Mouse (Mus musculus) embryo, embryonic 10 days (tissue): ENCODE data around the gene Fam222a.

Experiments used
- DNase-seq: peaks from one replicate; pipeline ENCODE4 v3.0.0-alpha.2; 2015; ENCODE audit warnings: low spot score

Gene Fam222a

GRCm38 (mm10) chr5:114560533-114560936 lies 7.3 kb upstream of the Fam222a start:
- peak; percentile 6 for DNase-seq

DNA sequence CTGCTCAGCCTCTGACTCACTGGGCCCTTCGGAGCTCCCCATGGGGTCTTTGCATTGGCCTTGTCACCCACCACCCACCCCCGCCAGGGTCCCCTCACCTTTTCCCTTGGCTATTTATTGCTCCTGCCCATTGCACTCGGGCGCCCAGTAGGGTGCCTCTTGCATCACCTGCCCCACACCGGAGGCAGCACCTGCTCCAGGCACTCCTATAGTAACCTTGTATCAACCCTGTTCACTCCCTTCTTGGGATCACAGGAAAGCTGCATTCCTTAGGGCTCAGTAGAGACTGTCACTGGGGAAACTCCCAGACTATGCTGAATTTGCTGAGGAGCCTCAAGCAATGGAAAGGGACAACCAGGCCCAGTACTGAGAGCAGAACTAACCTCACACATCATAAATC lies 6.9 kb upstream of the Fam222a start:
- DNase-seq, result peak; percentile 7

- no peak for DNase-seq
These were observed 3.8 kb upstream of the Fam222a start for GRCm38 (mm10) chr5:114563994-114564393.

GRCm38 (mm10) chr5:114565305-114565704 lies 2.5 kb upstream of the Fam222a start:
- DNase-seq, result peak; percentile 11

GRCm38 (mm10) chr5:114565751-114566150 lies 2.1 kb upstream of the Fam222a start:
- no peak for DNase-seq

GRCm38 (mm10) chr5:114566461-114566860 lies 1.4 kb upstream of the Fam222a start:
- DNase-seq, result no peak

DNA sequence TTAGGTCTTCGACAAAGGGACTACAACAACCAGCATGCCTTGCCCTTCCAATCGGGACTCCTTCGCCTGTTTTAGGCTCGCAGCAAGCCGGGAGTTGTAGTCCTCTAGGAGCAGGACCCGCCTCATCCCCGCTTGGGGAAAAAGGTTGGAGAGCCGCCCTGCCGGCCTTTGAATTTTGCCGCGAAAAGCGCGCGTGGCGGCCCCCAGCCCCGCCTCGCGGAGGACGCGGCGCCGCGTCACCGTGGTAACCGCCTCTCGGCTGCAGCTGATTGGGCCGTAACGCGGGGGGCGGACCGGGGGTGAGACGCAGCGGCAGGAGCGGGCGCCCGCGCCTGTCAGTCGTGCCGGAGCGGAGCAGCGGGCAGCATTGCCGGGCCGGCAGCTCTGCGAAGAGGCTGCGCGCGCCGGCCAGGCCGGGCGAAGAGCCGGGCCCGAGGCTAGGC lies 720 bp upstream of the Fam222a start:
- DNase-seq, result peak; percentile 95

- peak; percentile 16 for DNase-seq
These were observed 1.0 kb downstream of the Fam222a start for GRCm38 (mm10) chr5:114568818-114569217.

GRCm38 (mm10) chr5:114569918-114570670 lies 2.3 kb downstream of the Fam222a start:
- peak; percentile 4 for DNase-seq

DNA sequence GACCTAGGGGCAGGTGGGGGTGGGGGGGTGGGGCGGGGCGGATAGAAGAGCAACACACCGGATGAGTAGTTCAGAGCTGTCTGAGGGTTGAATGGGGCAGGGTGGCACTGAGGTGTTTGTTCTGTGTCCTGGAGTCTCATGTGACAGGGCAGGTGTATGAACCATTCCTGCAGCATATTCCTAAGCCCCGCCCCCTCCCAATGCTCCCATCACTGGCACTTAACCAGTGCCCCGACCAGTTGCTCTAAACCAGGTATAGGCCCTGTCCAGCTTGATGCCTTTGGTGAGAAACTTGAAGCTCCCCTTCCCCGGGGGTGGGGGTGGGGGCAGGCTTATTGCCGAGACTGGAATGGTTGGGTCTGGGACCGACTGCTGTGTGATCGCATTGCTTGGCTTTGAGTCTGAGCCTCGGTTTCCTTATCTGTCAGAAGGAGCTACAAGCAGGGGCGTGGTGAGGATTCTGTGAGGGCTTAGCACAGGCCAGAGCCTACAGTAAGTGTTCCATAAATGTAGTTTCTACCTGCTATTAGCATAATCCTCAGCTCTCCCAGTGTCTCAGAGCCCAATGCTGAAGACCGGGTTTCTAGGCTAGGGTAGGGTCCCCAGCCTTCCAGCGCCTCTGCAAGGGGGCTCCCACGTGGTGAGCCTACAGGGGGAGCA lies 3.1 kb downstream of the Fam222a start:
- no peak for DNase-seq

DNA sequence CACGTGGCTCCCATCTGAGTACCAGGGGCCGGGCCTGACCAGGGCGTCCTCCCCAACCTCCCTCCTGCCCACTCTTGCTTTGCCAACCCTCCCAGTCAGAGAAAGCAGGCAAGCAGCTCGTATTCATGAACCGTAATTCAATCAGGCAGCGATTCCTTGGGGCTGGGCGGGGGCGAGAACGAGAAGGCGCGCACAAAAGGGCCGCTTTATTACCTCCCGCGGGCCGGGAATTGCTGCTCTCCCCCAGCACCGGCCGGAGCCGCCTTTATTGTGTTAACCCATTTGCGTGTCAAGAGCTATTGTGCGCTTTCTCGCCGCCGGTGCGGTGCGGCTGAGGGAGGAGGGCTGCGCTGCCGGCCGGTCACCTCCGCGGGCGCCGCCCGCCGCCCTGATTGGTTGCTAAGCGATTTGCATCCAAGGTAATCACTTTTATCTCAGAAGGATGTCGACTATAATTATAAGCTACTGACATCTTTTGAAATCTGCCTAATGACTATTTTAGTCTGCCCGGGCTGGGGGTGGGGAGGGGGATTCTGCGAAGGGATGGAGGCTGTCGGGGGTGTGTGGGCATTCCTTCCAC lies 3.7 kb downstream of the Fam222a start:
- peak; percentile 80 for DNase-seq

GRCm38 (mm10) chr5:114572997-114573396 lies 5.2 kb downstream of the Fam222a start:
- DNase-seq, result peak; percentile 69

- no peak for DNase-seq
These were observed 6.3 kb downstream of the Fam222a start for GRCm38 (mm10) chr5:114573920-114574628.

DNA sequence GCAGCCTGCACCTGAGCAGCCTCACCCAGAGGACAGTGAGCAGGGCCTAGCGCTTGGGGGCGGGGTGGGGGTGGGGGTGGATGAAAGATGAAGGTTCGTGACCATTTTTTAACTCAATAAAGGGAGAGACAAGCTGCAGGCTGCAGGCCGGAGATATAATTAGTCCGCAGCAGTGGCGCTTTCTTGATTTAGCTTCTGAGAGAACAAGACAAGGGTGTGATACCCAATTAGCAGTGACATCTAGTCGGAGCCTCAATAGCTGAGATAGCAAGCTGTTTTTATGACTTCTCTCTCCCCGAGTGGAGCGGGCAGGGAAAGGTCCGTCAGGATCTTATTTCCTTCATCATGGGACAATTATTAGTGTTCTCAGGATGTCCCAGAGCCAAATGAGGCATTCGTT lies 7.2 kb downstream of the Fam222a start:
- no peak for DNase-seq

GRCm38 (mm10) chr5:114575530-114575929 lies 7.7 kb downstream of the Fam222a start:
- no peak for DNase-seq

- no peak for DNase-seq
These were observed 8.3 kb downstream of the Fam222a start for GRCm38 (mm10) chr5:114575986-114576605.

- no peak for DNase-seq
These were observed 10.5 kb downstream of the Fam222a start for GRCm38 (mm10) chr5:114578361-114578760.

DNA sequence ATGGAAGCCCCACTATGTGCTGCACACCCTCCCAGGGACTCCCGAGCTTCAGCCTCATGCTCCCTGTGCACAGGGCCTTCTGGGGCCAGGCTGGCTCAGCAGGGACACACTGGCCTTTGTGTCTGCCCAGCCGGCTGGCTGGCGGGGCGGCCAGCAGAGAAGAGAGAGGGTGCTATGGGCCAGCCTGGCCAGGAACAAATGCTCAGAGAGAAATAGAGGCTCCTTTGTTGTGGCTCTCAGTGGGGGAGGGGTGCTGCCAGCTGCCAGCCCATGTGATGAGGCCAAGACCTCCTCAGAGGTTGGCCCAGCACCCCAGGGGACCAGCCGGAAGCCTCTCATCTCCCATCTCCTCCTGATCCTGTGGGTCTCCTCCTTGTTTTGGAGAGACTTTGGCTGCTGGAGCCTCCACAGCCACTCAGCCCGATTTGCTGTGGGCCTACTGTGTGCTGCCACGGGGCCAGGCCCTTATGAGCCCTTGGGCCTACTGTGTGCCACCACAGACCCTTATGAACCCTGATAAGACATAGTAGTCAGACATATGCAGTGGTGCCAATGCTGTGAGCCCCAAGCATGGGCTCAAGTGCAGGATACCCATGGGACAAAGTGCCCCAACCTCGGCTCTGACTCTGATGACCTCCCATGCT lies 12.0 kb downstream of the Fam222a start:
- DNase-seq, result no peak

GRCm38 (mm10) chr5:114581486-114581885 lies 13.7 kb downstream of the Fam222a start:
- no peak for DNase-seq

GRCm38 (mm10) chr5:114583046-114583445 lies 15.2 kb downstream of the Fam222a start:
- no peak for DNase-seq

GRCm38 (mm10) chr5:114583490-114584175 lies 15.8 kb downstream of the Fam222a start:
- DNase-seq, result no peak
